ENCODE assay signal across 29 mouse cellular contexts in the genomic region with DNA sequence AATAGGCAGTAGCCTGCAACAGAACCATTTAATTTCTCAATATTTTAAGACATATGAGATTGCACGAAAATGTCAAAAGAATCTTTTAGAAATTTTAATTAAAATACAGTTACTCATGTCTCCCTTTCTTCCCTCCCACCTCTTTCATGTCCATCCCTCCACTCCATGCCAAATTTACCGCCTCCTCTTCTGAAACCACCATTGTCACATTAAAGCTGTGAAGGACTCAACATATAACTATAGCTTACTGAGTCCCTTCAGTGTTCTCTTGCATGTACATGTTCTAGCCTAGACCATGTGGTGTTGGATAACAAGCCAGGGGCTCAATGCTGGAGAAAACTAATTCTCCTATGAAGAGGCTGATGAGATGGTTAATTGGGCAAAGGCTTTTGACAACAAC. TPM values are rescaled to one million over a fixed set of nuclear protein-coding genes. Genes with fewer than 3 reads are reported as not detected.
"Had no signal": no experiment of that assay in that cellular context is flagged by ENCODE, and none has a peak within 500 bp of the region (broad histone marks: within the 10 kb centered on the region; RNA-seq: fewer than 3 reads in every experiment).

No protein-coding gene starts in this region.

- ATAC-seq: hindbrain, postnatal 0 days; intestine, embryonic 16.5 days; liver, embryonic 12.5 days had no signal

- H3K27ac ChIP-seq: heart, adult 2 months; heart, embryonic 13.5 days; heart, embryonic 15.5 days; hindbrain, embryonic 13.5 days; hindbrain, embryonic 15.5 days; hindbrain, postnatal 0 days; kidney, embryonic 15.5 days; kidney, postnatal 0 days; limb, embryonic 13.5 days; limb, embryonic 15.5 days; liver, embryonic 12.5 days; liver, embryonic 14.5 days had no signal

- DNase-seq: gastrocnemius, postnatal 14 days; gastrocnemius, postnatal 36 days; heart, adult 11 months; heart, adult 2 months; heart, postnatal 14 days; heart, postnatal 36 days; kidney, adult 11 months; kidney, adult 2 months; kidney, adult 9 months; kidney, postnatal 14 days; kidney, postnatal 36 days; layer of hippocampus, adult 9-11 months; left cerebral cortex, postnatal 4 days had no signal

- H3K4me3 ChIP-seq: heart, adult 2 months; heart, embryonic 13.5 days; heart, embryonic 15.5 days; hindbrain, embryonic 13.5 days; hindbrain, embryonic 15.5 days; kidney, embryonic 15.5 days; limb, embryonic 13.5 days; limb, embryonic 15.5 days; liver, embryonic 12.5 days had no signal

RNA-seq across cellular contexts. Expression of gene Gabra2, which starts 40.2 kb away (rescaled TPM):
- total RNA-seq: heart, postnatal 14 days; heart, postnatal 36 days; hematopoietic stem cell, adult 5-6 weeks; liver, adult 2 months had no signal
- polyA plus RNA-seq: heart, postnatal 0 days; kidney, adult 2 months; large intestine, adult 2 months; liver, adult 2 months had no signal
